Mouse (Mus musculus) bone marrow macrophage, adult 2 months (primary cell): ENCODE data around the gene Mapk1.
"Not testable (repeated sequence)": the region's sequence is repeated elsewhere in the genome, so short reads cannot be mapped to it uniquely, and the experiment has no call there.

Source experiments
- CTCF ChIP-seq: IDR thresholded peaks from 2 replicates; pipeline ENCODE4 v1.5.1; 2012; ENCODE audit warnings: low read depth, mild to moderate bottlenecking, low read length, moderate library complexity
- POLR2A ChIP-seq: IDR thresholded peaks from 2 replicates; pipeline ENCODE4 v1.6.1; 2012; ENCODE audit warnings: mild to moderate bottlenecking, low read depth, low read length, borderline replicate concordance

GRCm38 (mm10) chr16:16996121-16996729, 13.0 kb downstream of the Mapk1 start:
- TF ChIP-seq CTCF, POLR2A: not testable (repeated sequence)
